Mouse (Mus musculus) lung, adult 2 months (tissue): ENCODE data around the gene Ap2m1. TPM values are rescaled to one million over a fixed set of nuclear protein-coding genes. Genes with fewer than 3 reads are reported as not detected.
A peak's percentile ranks its signal among the peaks of the same experiment; 100 is the strongest.

ENCODE experiments used
- DNase-seq: peaks from one replicate; pipeline ENCODE4 v3.0.0; 2022
- H3K4me1 ChIP-seq: fragments of 200-500 bp; 2 replicates; pipeline ENCODE4 v1.6.1; 2011; ENCODE audit warnings: low read length; ENCODE audit not compliant: control insufficient read depth, insufficient read depth
- H3K4me3 ChIP-seq: fragments of 200-500 bp; replicated peaks from 2 replicates; pipeline ENCODE3; 2011; ENCODE audit warnings: low read depth, mild to moderate bottlenecking, control low read depth, low read length; ENCODE audit errors: extremely low read depth
- CTCF ChIP-seq: fragments of 200-500 bp; IDR thresholded peaks from 2 replicates; pipeline ENCODE4 v1.5.1; 2011; ENCODE audit warnings: mild to moderate bottlenecking, low read length, control low read depth; ENCODE audit not compliant: insufficient read depth
- POLR2A ChIP-seq: fragments of 200-500 bp; IDR thresholded peaks from 2 replicates; pipeline ENCODE4 v1.6.1; 2011; ENCODE audit warnings: low read depth, mild to moderate bottlenecking, control low read depth, low read length, borderline replicate concordance; ENCODE audit errors: extremely low read depth
- WGBS: fragments of 180-500 bp; shearing (Covaris S2); methylation state at CpG from one replicate; pipeline ENCODE4 v1.1.7; 2018; 5-methylcytosine and 5-hydroxymethylcytosine counted together
- polyA plus RNA-seq: library from polyadenylated mRNA; depleted of rRNA; stranded (reverse); fragments of >200 nt; gene quantifications from 2 replicates; pipeline ENCODE4 v1.2.3, GENCODE M21; 2012

Gene Ap2m1
- polyA plus RNA-seq, 1 experiment: 440 TPM

GRCm38 (mm10) chr16:20497980-20498676 lies 37.1 kb upstream of the Ap2m1 start:
- 10% methylated on average over 16 of the region's 16 CpGs for WGBS
- Histone ChIP-seq H3K4me3 (peak overlapping the region; percentile 77), H3K4me1 (no peaks in the 10 kb centered on the region)
- DNase-seq: peak; percentile 39
- TF ChIP-seq POLR2A (no peak), CTCF (no peak)

GRCm38 (mm10) chr16:20498677-20499475 lies 36.4 kb upstream of the Ap2m1 start, which contains the start of gene Eif2b5:
TSS of gene Eif2b5 (plus strand) at chr16:20498817.
- TF ChIP-seq CTCF (no peak), POLR2A (peak; percentile 71)

GRCm38 (mm10) chr16:20506000-20506399 lies 29.3 kb upstream of the Ap2m1 start:
- TF ChIP-seq CTCF (no peak), POLR2A (no peak)
- H3K4me3 ChIP-seq: no peak overlapping the region
- WGBS: 83% methylated on average over 8 of the region's 8 CpGs
- H3K4me1 ChIP-seq: no peaks in the 10 kb centered on the region
- DNase-seq: no peak

More at GRCm38 (mm10) chr16:20498677-20499475, 36.4 kb upstream of the Ap2m1 start, which contains the start of gene Eif2b5:
- H3K4me1 ChIP-seq: no peaks in the 10 kb centered on the region
- under 1% methylated on average over 49 of the region's 49 CpGs for WGBS
- peak within 1 kb of the TSS; percentile 77 for H3K4me3 ChIP-seq
- DNase-seq: peak; percentile 94

- H3K4me1 ChIP-seq: no peaks in the 10 kb centered on the region
- WGBS: 88% methylated on average over 3 of the region's 3 CpGs
- peak; percentile 65 for TF ChIP-seq CTCF
- TF ChIP-seq POLR2A: 0 out of 2 replicates have a peak, but pooled peaks have one; percentile 7
- H3K4me3 ChIP-seq: no peak overlapping the region
- peak; percentile 39 for DNase-seq
Measured at GRCm38 (mm10) chr16:20509349-20509748, 25.9 kb upstream of the Ap2m1 start.

DNA sequence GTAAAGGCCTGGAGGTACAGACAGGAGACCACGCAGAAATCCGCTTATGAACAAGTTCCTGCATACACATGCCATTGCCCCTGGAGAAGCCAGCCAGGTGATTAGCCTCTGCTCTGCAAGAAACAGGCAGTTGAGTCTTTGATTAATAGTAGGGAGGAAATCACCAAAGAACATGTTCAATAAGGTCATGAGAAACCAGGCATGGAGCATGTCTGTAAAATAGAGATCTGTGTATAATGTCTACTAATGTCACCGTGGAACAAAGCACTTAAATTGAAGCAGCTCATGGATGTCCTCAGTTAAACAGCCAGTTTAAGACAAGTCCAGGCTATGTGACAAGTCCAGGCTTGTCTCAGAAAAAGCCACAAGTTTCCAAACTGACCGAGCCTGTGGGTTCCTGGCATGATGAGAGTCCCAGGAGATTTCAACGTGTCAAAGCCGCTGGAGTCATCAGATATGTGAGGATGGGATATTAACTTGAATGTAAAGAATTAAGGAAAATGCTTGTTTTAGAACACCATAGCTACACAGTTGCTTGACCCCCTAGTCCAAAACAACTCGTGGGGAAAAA lies 23.9 kb upstream of the Ap2m1 start:
- no peak overlapping the region for H3K4me3 ChIP-seq
- TF ChIP-seq POLR2A (no peak), CTCF (no peak)
- H3K4me1 ChIP-seq: peaks cover 2% of the 10 kb centered on the region; the same call in 1 of the 2 replicates
- no peak for DNase-seq
- 86% methylated on average over 7 of the region's 7 CpGs for WGBS

DNA sequence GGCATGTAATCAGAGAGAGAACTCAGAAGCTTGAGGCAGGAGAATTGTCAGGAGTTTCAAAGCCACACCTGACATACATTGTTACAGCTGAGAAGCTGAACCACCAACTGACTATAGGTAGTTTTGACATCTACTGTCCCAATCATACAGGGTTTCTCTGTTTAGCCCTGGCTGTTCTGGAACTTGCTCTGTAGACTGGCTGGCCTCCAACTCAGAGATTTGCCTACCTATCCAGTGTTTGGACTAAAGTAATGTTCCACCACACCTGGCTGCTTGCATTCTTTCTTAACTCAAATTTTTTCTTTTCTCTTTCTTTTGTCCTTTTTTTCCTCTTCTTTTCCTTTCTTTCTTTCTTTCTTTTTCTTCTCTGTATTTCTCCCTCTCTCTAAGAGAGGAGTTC lies 19.2 kb upstream of the Ap2m1 start:
- H3K4me1 ChIP-seq: peaks cover 6% of the 10 kb centered on the region
- DNase-seq: no peak
- no peak overlapping the region for H3K4me3 ChIP-seq
- TF ChIP-seq POLR2A: no peak
- no peak for TF ChIP-seq CTCF

GRCm38 (mm10) chr16:20516726-20517201 lies 18.5 kb upstream of the Ap2m1 start, which contains the start of gene Dvl3:
TSS of gene Dvl3 (plus strand) at chr16:20516982.
- WGBS: 1% methylated on average over 54 of the region's 55 CpGs
- peak within 1 kb of the TSS; percentile 93 for H3K4me3 ChIP-seq
- TF ChIP-seq CTCF (no peak), POLR2A (peak; percentile 53)
- H3K4me1 ChIP-seq: peaks cover 6% of the 10 kb centered on the region
- peak; percentile 85 for DNase-seq

GRCm38 (mm10) chr16:20517216-20517615 lies 18.1 kb upstream of the Ap2m1 start:
- DNase-seq: peak; percentile 57
- WGBS: under 1% methylated on average over 26 of the region's 26 CpGs
- H3K4me3 ChIP-seq: peak overlapping the region; percentile 93
- TF ChIP-seq POLR2A (no peak), CTCF (no peak)
- H3K4me1 ChIP-seq: peaks cover 6% of the 10 kb centered on the region

DNA sequence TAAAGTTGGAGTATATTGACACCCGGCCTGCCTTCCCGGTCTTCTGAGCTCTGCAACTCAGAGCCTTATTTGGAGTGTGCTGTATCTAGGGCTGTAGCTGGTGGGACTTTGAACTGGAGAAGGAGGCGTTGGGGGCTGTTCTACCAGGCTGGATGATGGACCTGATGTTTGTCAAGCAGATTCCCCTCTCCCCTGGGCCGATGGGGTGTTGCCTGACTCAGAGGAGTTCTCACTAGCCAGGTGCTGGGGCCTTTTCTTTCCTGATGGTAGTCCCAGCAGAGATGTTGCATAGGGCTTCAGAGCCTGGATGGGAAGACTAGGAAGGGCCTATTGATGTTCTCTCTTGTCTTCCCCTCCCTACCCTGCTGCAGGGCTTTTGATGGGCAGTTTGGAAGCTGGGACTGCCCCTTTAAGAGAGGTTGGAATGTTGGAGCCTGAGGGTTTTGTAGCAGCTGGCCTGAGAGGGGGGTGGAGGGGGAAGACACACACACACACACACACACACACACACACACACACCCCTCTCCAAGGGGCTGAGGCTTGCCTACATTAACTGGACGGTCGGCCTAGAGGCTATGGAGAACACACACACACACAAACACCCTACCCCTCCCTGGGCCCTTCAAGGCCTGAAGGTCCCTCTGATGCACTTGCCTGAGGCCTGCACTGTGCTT lies 17.4 kb upstream of the Ap2m1 start:
- WGBS: 8% methylated on average over 6 of the region's 6 CpGs
- TF ChIP-seq CTCF (no peak), POLR2A (no peak)
- peak; percentile 18 for DNase-seq
- peaks cover 6% of the 10 kb centered on the region for H3K4me1 ChIP-seq
- H3K4me3 ChIP-seq: peak overlapping the region; percentile 93
